Mouse (Mus musculus): ENCODE data around the gene Ddit4. TPM values are rescaled to one million over a fixed set of nuclear protein-coding genes. Genes with fewer than 3 reads are reported as not detected.
A peak's percentile ranks its signal among the peaks of the same experiment; 100 is the strongest.

Gene Ddit4
- polyA plus RNA-seq, 1 experiment, result 48.3 TPM

GRCm38 (mm10) chr10:59964504-59965361, 13.1 kb upstream of the Ddit4 start:
- H3K27ac ChIP-seq (ENCODE audit: insufficient read depth, low read length), result no peak overlapping the region
- DNase-seq, result no peak
- no peak for TF ChIP-seq CTCF (IDR thresholded peaks at IDR 0.05; ENCODE audit: borderline replicate concordance, insufficient read depth, low read depth, low read length)
- TF ChIP-seq POLR2A (IDR thresholded peaks at IDR 0.05; ENCODE audit: borderline replicate concordance, insufficient read depth, low read length), result no peak
- no peaks in the 10 kb centered on the region for H3K27me3 ChIP-seq (ENCODE audit: control insufficient read depth, insufficient read depth, low read length)
- WGBS, result 14% methylated on average over 23 of the region's 23 CpGs
- H3K4me1 ChIP-seq (ENCODE audit: control insufficient read depth, insufficient read depth, low read length), result peaks cover 10% of the 10 kb centered on the region
- no peak overlapping the region for H3K4me3 ChIP-seq (replicated peaks; ENCODE audit: insufficient read depth, low read depth, low read length)

DNA sequence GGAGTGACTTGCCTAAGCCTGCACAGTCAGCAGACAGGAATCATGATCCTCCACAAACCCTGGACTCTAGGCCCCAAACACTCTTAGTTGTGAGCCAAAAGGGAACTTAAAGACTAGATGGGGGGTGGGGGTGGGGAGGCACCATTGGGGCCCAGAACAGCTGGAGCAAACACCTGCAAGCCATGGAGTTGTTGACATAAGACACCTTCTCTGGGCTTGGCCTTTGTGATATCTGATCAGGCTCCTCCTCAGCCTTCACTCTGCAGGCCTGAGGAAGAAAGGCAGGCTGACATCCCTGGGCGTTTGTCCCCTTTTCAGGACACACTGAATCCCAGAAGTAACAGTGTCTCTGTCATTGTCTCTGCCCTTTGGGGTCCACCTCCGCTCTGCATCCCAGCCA, 12.0 kb upstream of the Ddit4 start:
- no peak for TF ChIP-seq POLR2A (IDR thresholded peaks at IDR 0.05; ENCODE audit: borderline replicate concordance, insufficient read depth, low read length)
- TF ChIP-seq CTCF (IDR thresholded peaks at IDR 0.05; ENCODE audit: borderline replicate concordance, insufficient read depth, low read depth, low read length), result no peak
- no peaks in the 10 kb centered on the region for H3K27me3 ChIP-seq (ENCODE audit: control insufficient read depth, insufficient read depth, low read length)
- H3K27ac ChIP-seq (ENCODE audit: insufficient read depth, low read length), result no peak overlapping the region
- peaks cover 10% of the 10 kb centered on the region for H3K4me1 ChIP-seq (ENCODE audit: control insufficient read depth, insufficient read depth, low read length)
- 94% methylated on average over 2 of the region's 2 CpGs for WGBS
- no peak overlapping the region for H3K4me3 ChIP-seq (replicated peaks; ENCODE audit: insufficient read depth, low read depth, low read length)
- no peak for DNase-seq

GRCm38 (mm10) chr10:59959517-59959916, 7.9 kb upstream of the Ddit4 start:
- H3K27me3 ChIP-seq (ENCODE audit: control insufficient read depth, insufficient read depth, low read length), result no peaks in the 10 kb centered on the region
- H3K27ac ChIP-seq (ENCODE audit: insufficient read depth, low read length), result no peak overlapping the region
- H3K4me3 ChIP-seq (replicated peaks; ENCODE audit: insufficient read depth, low read depth, low read length), result no peak overlapping the region
- WGBS, result 84% methylated on average over 12 of the region's 12 CpGs
- no peak for DNase-seq
- TF ChIP-seq CTCF (IDR thresholded peaks at IDR 0.05; ENCODE audit: borderline replicate concordance, insufficient read depth, low read depth, low read length) (no peak), POLR2A (IDR thresholded peaks at IDR 0.05; ENCODE audit: borderline replicate concordance, insufficient read depth, low read length) (no peak)
- H3K4me1 ChIP-seq (ENCODE audit: control insufficient read depth, insufficient read depth, low read length), result no peaks in the 10 kb centered on the region

- H3K4me3 ChIP-seq (replicated peaks; ENCODE audit: insufficient read depth, low read depth, low read length), result no peak overlapping the region
- TF ChIP-seq CTCF (IDR thresholded peaks at IDR 0.05; ENCODE audit: borderline replicate concordance, insufficient read depth, low read depth, low read length), result no peak
- no peak for TF ChIP-seq POLR2A (IDR thresholded peaks at IDR 0.05; ENCODE audit: borderline replicate concordance, insufficient read depth, low read length)
- whole genome bisulfite sequencing, result 71% methylated on average over 5 of the region's 5 CpGs
- peak overlapping the region; percentile 65; the same call in 1 of the 2 replicates for H3K27ac ChIP-seq (ENCODE audit: insufficient read depth, low read length)
- no peaks in the 10 kb centered on the region for H3K27me3 ChIP-seq (ENCODE audit: control insufficient read depth, insufficient read depth, low read length)
- no peaks in the 10 kb centered on the region for H3K4me1 ChIP-seq (ENCODE audit: control insufficient read depth, insufficient read depth, low read length)
- no peak for DNase-seq
These were observed 6.8 kb upstream of the Ddit4 start for GRCm38 (mm10) chr10:59958458-59958857.

GRCm38 (mm10) chr10:59957171-59958149, 5.8 kb upstream of the Ddit4 start:
- no peak overlapping the region for H3K4me3 ChIP-seq (replicated peaks; ENCODE audit: insufficient read depth, low read depth, low read length)
- TF ChIP-seq CTCF (IDR thresholded peaks at IDR 0.05; ENCODE audit: borderline replicate concordance, insufficient read depth, low read depth, low read length) (no peak), POLR2A (IDR thresholded peaks at IDR 0.05; ENCODE audit: borderline replicate concordance, insufficient read depth, low read length) (no peak)
- H3K27ac ChIP-seq (ENCODE audit: insufficient read depth, low read length), result no peak overlapping the region; the same call in 1 of the 2 replicates
- DNase-seq, result no peak
- no peaks in the 10 kb centered on the region for H3K27me3 ChIP-seq (ENCODE audit: control insufficient read depth, insufficient read depth, low read length)
- peaks cover 2% of the 10 kb centered on the region; the same call in 1 of the 2 replicates for H3K4me1 ChIP-seq (ENCODE audit: control insufficient read depth, insufficient read depth, low read length)
- whole genome bisulfite sequencing, result 41% methylated on average over 25 of the region's 25 CpGs

GRCm38 (mm10) chr10:59956681-59957080, 5.0 kb upstream of the Ddit4 start:
- Histone ChIP-seq H3K27ac (ENCODE audit: insufficient read depth, low read length) (no peak overlapping the region), H3K4me3 (replicated peaks; ENCODE audit: insufficient read depth, low read depth, low read length) (no peak overlapping the region), H3K27me3 (ENCODE audit: control insufficient read depth, insufficient read depth, low read length) (no peaks in the 10 kb centered on the region), H3K4me1 (ENCODE audit: control insufficient read depth, insufficient read depth, low read length) (peaks cover 2% of the 10 kb centered on the region; the same call in 1 of the 2 replicates)
- TF ChIP-seq POLR2A (IDR thresholded peaks at IDR 0.05; ENCODE audit: borderline replicate concordance, insufficient read depth, low read length) (no peak), CTCF (IDR thresholded peaks at IDR 0.05; ENCODE audit: borderline replicate concordance, insufficient read depth, low read depth, low read length) (no peak)
- no peak for DNase-seq
- 74% methylated on average over 5 of the region's 5 CpGs for WGBS

GRCm38 (mm10) chr10:59953564-59954039, 2.0 kb upstream of the Ddit4 start:
- DNase-seq, result no peak
- Histone ChIP-seq H3K27ac (ENCODE audit: insufficient read depth, low read length) (no peak overlapping the region), H3K27me3 (ENCODE audit: control insufficient read depth, insufficient read depth, low read length) (no peaks in the 10 kb centered on the region), H3K4me1 (ENCODE audit: control insufficient read depth, insufficient read depth, low read length) (peaks cover 9% of the 10 kb centered on the region), H3K4me3 (replicated peaks; ENCODE audit: insufficient read depth, low read depth, low read length) (no peak overlapping the region)
- 47% methylated on average over 7 of the region's 7 CpGs for WGBS
- TF ChIP-seq POLR2A (IDR thresholded peaks at IDR 0.05; ENCODE audit: borderline replicate concordance, insufficient read depth, low read length) (no peak), CTCF (IDR thresholded peaks at IDR 0.05; ENCODE audit: borderline replicate concordance, insufficient read depth, low read depth, low read length) (no peak)
